Mouse (Mus musculus) heart, adult 9 months (tissue): ENCODE data around the gene Prrx2.

Experiments
- DNase-seq, 2 experiments: peaks; one replicate each; pipeline ENCODE4 v3.0.0; 2022; ENCODE audit warnings: low spot score in 2 of 2

Gene Prrx2

DNA sequence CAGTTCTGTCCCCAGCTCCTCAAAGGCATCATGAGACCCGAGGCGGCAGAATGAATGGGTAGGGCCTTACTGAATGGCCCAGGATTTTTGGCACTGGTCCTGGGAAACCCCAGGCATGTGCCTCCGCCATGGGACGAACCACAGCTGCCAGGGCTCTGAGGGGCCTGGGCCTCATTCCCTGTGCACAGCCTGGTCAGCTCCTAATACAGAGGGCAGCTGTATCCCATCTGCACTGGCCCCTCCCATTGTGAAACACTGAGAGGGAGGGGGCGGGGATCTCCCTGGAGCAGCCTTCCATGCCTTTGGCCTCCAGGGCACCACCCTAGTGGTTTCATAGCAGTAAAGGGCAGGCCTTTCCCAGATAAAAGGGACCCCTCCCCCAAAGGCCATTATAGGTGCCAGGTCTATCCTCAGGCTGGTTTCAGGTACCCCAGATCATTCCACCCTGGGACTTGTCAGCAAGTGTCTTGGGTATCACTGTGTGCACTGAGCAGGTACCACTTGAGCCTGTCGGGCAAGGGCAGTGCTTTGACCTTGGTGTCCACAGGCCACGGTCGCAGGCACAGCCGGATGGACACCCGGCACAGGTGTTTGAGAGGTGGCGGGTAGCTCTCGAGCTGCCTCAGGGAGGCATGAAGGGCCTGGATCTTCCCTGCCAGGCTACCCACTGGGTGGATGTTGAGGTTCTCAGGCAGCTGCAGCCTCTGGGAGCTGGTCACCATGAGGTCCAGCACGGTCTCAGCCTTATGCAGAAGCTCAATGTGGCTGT lies 11.2 kb upstream of the Prrx2 start:
- DNase-seq: peak; percentile 48 to 55

DNA sequence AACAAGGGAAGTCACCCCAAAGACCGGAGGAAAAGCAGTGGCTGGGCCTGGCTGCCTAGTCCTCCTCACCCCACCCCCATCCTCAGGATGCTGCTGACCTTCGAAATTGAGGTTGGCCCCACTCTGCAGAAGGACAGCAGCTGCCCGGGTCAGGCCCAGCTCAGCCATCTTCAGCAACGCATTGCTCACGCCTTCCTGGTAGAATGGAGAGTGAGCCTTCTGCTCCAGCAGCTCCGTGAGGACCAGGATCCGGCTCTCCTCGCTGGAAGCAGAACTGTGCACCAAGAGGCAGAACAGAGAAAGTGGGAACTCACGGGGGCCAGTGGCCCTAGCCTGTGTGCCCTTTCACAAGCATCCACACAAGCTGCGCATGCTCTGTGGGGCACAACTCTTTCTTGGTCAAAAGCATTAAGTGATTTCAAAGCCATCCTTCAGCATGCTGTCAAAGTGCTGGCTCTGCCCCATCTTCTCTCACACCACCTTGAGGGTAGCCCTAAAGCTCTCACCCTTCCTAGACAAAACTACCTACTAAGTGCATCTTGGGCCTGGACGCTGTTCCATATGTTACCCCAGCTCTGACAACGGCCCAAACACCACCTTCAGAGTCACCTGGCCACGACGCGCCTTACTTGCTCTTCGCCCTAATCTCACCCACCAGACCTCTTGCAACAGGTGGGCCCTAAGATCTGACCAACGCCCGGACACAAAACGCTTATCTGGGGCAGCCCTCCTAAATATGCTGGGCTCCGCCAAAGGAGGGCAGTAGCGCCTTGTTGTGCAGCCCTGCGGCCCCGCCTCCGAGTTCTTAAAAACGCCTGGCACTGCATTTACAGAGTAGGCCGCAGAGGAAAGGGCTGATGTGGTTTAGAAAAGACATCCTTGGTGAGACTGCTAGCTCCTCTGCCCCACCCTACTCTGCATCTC lies 7.7 kb upstream of the Prrx2 start:
- peak in 1 of 2 experiments; percentile 31 for DNase-seq

DNA sequence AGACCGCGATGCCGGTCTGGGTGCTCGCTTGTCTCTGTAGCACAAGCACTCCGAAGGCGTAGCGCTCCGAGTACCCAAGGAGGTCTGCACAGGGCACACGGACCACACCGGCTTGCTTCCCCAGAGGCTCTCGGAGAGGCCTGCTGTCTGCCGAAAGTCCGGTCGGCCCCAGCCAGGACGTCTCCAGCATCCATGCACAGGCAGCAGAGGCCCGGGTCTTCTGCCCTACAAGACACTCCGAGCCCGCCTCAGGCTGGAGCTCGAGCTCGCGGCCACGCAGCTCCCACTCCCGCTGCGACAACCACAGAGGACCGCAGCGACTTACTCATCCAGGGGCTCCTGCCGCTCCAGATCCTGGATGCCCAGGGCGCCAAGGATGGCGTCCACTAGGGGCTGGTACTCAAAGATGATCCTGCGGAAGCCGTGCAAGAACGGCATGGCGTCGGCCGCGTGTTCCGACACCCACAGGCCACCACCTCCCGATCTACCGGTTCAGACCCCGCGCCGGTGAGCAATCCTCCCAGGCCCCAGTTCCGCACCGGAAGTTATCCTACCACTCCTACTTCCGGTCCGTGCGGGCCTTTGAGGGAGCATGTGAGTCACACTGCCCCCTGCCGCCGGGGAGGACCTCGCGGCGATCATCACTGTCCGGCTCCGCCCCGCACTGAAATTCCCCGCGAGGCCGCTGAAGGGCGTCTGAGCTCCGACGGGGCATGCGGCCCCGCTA lies 6.9 kb upstream of the Prrx2 start:
- DNase-seq: peak; percentile 85 to 91

DNA sequence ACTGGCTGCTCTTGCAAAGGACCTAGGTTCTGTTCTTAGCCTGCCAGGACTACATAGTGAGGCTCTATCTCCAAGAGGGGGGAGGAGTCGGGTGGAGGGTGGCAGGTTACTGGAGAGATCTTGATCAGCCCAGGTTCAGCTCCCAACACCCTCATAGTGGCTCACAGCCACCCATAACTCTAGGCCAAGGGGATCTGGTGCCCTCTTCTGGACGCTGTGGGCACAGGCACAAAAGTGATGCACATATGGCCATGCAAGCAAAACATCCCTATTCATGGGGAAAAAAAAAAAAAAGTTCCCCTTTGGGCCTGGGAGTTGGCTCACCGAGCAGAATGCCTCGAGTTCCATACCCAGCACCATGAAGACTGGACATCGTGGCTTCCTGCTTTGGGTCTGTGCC lies 5.5 kb upstream of the Prrx2 start:
- no peak for DNase-seq

DNA sequence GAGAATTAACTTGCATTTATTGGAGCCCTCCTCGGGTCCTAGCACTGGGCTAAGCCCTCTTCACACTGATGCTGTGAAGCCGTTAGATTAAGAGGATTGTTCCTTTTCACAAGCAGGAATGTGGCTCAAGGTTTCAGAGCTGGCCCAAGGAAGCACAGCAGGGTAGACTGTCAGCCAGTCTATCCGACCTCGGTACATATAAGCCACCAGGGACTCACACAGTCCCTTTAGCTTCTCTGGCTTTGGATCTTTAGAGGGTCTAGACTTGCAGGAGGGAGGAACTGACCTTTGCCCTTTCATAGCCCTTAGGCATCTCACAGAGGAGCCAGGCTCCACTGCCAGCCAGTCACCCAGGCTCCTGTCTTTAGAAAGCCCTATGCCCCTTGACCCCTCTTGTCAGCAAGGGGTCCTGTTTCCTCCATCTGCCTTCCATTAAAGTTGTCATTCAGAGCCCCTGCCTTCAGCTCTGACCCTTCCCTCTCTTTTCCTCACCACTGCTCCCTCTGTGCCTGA lies 4.4 kb upstream of the Prrx2 start, which contains the start of gene Asb6:
Gene Asb6, minus strand, starts transcription at position 51 of the 513 bp plus-strand sequence.
- no peak for DNase-seq

DNA sequence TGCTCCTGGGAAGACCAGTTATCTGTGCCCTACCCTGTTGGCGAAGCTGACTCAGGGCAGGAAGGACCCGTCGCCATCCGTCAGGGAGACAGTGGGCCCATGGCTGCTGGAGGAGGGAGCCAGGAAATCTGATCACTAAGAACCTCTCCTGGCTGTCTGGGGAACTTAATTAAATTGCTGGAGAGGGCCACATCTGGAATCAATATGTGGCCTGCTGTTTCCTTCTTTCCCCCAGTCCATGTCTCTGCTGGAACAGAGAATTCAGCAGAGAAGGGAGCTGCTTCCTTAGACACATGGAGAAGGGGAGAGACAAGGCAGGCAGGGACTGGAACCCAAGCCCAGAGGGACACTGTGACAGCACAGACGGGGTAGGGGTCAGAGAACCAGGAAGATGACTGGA lies 1.1 kb upstream of the Prrx2 start:
- DNase-seq: no peak

DNA sequence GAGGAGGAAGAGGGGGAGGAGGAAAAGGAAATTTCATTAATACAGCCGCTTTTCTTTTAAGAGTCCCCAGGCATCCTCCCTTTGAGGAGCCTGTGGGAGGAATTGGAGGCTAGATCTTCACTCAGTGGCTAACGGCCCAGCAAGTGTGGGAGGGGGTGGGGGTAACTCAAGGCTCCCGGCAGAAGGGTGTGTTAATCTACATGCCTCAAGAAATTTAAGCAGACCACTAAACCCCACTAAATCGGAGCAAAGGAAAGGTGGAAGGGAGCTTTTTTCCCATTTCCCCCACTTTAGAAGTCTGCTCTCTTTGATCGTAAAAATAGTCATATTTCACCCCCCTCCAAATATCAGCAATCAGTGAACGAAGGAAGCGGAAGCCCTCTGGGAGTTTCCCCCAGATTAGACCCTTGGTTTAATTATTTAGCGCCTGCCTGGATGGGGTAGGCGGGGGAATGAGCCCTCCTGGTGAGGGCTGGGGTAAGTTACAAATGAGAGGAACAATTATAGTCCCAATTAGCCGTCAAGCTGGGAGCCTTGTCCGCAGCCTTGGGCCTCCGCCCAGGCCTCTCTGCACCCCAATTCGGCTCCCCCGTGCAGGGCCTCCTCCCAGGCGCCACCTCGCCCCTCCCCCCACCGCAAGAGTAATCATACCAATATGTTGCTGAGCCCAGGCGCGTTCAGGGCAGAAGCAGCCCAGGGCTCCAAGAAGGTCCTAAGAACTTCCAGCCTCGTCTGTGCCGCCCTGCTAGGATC lies 1.6 kb downstream of the Prrx2 start:
- DNase-seq: no peak

DNA sequence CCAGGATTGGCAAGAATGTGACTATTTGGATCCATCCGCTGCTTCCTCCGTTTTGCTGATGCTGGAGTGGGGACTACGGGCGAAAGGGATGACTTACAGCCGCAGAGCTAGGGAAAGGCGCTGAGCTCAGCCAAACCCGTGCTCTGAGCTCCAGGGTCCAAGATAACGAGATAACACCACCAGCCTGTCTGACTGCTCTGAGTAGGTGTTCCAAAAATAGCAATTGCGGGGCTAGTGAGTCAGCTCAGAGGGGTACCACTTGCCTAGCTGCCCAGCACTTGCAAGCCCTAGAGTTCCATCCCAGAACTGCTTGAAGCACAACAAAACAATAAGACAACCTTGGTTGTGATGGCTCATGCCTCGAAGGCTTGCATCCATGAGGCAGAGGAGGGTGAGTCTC lies 7.8 kb downstream of the Prrx2 start:
- no peak for DNase-seq

DNA sequence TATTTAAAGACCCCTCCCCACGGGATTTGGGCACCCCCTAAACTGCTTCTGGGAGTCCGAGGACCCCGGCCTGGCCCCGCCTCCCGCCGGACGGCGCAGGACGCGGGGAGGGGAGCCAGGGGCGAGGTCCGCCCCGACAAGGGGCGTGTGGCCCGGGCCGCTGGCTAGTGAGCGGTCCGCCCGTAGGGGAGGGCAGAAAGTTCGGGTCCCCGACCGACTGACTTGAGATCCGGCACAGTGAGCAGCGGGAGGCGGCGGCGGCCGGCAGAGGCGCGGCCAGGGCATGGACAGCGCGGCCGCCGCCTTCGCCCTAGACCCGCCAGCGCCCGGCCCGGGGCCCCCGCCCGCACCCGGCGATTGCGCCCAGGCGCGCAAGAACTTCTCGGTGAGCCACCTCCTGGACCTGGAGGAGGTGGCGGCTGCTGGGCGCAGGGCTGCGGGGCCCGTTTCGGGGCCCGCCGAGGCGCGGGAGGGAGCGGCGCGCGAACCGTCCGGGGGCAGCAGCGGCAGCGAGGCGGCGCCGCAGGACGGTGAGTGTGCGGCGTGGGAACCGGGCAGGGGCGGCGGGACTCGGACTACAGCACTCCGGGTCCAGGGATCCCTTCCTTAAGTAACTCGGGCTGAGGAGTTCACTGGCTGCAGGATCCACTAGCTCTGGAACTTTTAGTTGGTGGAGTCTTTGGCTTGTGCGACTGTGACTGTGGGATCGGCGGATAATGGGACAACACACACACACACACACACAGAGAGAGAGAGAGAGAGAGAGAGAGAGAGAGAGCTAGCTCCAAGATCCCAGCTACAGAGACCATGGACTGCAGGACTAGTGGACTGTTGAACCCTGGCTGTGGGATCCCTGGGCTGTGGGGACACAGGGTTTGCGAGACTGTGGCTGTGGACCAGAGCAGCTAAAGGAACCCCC lies 10.6 kb downstream of the Prrx2 start:
- DNase-seq: no peak

DNA sequence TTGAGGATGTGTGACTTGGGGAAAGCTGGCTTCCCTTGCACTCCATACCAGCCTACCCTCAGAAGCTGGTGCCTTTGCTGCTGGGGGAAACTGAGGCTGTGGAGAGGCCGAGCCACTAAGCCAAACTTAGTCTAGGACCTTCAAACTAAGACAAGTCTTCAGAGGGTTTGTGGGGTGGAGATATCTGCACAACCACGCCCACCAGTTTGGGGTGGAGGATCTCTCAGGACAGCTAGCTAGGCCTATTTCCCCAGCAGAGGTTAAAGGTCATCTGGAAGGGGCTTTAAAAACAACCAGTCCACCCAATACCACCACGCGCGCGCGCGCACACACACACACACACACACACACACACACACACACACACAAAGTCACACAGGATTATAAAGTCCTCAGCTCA lies 11.5 kb downstream of the Prrx2 start:
- no peak for DNase-seq

DNA sequence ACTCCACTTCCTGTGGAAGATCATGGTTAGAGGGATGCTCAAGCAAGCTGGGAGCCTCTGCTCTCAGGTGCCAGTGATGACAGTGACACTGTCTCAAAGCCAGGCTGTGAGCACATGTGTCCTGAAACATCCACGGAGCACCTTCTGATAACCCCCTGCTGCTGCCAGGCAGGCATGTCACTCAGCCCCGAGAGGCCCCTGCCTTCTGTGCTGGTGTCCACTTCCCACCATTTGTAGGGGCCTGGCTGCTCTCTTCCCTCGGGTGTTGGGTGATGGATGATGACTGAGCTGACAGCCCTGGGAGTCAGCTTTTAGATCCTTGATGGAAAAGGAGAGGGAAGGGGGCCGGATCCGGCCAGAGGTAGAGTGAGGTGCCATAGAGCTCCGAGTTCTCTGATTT lies 12.0 kb downstream of the Prrx2 start:
- no peak for DNase-seq

DNA sequence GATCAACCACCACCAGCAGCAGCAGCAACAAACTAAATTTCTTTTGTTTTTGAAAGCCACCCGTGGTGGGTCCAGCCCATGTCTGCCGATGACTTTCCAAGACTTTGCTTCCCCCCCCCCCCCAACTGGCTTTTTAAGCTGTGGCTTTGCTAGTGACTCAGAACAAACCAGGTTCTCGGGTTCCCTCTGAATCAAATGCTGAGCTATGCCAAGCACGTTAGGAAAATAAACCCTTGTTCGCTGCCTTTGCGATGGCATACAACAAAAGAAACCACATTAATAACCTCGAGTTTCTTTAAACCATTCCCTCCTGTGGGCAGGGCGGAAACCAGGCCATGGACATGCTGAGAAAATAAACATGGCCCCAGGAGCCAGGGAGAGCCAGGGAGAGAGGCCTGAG lies 13.4 kb downstream of the Prrx2 start:
- no peak for DNase-seq

DNA sequence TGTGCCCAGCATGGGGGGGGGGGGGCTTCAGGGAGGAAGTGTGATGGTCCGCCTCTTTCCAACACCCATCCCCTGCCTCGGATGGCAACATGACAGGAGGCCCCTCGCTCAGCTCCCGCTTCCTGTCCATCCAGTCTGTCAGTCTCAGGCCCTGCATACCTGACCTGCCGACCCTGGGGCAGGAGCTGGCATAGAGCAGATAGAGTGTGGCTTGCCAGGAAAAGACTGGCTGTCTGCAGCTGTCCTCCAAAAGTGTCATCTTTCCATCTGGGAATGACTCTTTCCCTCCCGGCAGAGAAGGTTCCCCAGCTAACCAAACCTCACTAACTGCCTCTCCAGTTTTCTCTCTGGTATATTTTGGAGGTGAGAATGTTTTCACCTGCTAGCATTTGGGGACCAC lies 15.8 kb downstream of the Prrx2 start:
- no peak for DNase-seq

DNA sequence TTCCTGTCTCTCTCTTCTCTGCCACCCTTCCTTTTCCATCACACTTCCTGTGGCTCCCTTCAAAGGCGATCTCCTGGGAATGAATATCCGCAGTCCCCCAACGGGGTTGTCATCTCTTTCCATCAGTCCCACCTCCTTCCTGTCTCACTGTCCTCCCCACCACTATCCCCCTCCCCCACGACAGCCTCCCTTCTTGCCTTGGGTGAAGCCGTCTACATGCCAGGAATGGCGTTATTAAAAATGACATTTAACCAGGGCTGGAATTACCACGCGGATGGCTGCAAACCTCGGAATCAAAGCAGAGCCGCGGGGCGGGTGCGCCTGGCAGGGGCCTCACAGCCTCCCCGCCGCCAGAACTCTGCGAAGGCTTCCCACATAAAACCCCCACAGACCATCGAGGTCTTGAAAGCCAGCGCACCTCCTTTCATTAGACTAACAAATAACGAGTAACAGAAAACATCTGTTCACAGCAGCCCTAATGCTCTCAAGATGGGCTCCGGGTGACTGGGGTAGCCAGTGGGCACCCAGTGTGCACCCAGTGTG lies 18.1 kb downstream of the Prrx2 start:
- DNase-seq: no peak

DNA sequence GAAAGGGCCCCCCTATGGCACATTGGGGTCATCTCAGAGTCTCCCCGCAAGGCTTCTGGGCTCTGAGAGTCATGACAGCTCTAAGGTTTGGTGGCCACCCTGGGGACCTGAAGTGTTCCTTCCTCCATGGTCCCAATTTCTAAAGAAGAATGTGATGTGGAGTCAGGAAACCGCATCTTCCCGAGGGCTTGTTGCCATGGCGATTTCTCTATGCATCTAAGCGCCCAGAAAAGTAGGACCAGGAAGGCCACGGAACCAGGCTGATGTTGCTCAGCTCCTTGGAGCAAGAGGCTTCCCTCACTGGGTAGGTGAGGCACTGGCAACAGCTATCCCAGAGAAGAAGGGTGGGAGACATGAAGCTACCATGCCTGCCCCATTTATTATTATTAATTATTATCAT lies 22.3 kb downstream of the Prrx2 start:
- no peak for DNase-seq

DNA sequence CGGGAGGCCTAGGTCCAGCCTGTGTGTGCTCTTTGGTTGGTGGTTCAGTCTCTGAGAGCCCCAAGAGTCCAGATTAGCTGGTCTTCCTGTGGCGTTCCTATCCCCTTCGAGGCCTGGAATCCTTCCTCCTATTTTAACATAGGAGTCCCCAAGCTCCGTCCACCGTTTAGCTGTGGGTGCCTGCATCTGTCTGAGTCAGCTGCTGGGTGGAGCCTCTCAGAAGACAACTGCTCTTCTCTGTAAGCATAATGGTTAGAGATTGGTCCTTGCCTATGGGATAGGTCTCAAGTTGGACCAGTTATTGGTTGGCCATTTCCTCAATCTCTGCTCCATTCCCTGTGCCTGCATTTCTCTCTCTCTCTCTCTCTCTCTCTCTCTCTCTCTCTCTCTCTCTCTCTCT lies 25.0 kb downstream of the Prrx2 start:
- DNase-seq: no peak

DNA sequence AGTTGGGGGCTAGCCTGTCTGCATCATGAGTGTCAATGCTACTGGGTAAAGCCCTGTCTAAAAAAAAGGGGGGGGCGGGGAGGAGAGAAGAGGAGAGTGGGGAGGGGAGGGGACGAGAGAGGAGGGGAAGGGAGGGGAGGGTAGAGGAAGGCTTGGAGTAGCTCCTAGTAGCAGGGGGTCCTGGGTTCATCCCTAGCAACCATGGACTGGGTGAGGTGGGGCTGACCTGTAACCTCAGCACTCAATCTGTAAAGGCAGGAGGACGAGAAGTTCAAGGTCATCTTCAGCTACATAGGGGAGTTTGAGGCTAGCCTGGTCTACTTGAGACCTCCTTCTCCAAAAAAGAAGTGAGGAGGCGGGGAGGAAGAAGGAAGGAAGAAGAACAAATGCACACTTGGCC lies 27.3 kb downstream of the Prrx2 start:
- DNase-seq: no peak

DNA sequence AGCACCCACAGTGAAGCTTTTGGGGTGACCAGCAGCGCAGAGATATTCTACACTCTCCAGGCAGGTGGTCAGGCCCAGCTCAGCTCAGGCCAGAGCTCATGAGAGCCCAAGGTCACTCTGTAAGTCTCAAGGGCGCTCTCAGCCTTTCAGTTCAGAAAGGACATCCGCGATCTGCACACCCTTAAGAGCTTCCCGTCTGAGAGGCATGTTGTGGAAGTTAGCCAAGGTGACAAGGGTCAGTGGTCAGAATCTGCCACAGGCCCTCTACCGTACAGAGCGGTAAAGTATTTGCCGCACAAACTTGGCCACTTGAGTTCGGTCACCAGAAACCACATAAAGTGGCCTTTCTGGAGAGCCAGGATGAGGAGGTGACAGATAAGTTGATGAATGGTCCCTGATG lies 28.8 kb downstream of the Prrx2 start:
- DNase-seq: no peak

DNA sequence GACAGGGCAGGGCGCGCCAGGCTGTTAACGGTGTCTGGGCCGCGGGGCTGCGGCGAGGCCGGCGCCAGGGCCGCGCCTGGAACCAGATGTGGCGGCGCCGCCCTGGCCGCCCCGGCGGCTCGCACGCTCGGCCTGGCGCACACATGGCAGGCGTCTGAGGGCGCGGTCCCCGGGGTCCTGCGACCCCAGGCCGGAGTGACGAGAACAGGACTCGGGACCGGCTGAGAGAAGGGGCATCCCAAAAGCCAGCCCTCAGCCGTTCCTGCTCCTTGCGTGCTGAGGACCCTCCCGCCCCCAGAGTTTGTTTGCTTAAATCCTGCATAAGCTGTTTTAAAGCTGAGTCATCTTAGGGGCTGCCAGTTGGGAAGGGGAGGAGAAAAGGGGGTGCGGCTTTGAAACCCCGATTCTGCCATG lies 30.2 kb downstream of the Prrx2 start:
- peak in 1 of 2 experiments; percentile 37 for DNase-seq

DNA sequence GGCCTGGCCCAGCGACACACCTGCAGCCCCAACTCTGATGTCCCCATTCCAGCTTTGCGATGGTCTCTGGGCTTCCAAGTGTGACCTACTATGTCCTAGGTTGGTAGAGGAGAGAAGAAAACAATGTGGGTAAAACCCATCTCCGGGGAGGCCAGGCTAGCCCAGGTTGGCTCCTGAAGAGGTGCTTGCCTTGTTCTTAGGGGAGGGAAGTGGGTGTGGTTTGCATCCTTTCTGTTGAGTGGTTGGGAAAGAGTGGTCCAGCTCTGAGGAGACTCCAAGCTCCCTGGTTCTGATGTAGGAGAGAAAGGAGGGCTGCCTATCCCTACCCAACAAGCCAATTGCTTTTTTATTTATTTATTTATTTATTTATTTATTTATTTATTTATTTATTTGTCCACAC lies 30.7 kb downstream of the Prrx2 start:
- DNase-seq: no peak
